Mouse (Mus musculus): Measurements from ENCODE around the gene Usp30. TPM values are rescaled to one million over a fixed set of nuclear protein-coding genes. Genes with fewer than 3 reads are reported as not detected.
A peak's percentile ranks its signal among the peaks of the same experiment; 100 is the strongest.

Gene Usp30
- 15.3 and 16.6 TPM in 2 replicates for polyA plus RNA-seq (2014; fragmentation: Nextera tagmentation; extraction: Ambion mirVana)

DNA sequence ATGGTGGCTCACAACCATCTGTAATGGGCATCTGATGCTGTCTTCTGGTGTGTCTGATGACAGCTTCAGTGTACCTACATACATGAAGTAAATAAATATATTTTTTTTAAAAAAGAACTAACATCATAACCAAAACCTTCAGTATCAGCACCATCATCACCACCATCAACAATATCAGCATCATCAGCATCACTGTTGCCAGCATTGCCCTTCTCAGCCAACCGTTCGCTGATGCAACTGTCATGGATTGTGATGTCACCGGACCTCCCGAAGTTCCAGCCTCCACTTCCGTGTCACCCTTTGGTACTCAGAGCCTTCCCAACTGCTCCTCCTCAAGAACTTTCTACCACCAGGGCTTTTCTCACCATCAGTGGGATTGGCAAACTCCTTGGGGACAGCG, at the start of gene Usp30:
Usp30 (plus strand) TSS at position 301 of the 400 bp plus-strand sequence.
- Histone ChIP-seq H3K9me3 (ENCODE audit: control insufficient read depth, low read length) (no peaks in the 10 kb centered on the region), H3K27ac (no peak within 1 kb of the TSS), H3K4me1 (replicated peaks; ENCODE audit: control insufficient read depth, insufficient read depth, low read length) (no peaks in the 10 kb centered on the region), H3K4me3 (replicated peaks; ENCODE audit: low read length) (no peak within 1 kb of the TSS), H3K4me2 (replicated peaks) (no peak within 1 kb of the TSS), H3K27me3 (ENCODE audit: control insufficient read depth, insufficient read depth, low read length) (no peaks in the 10 kb centered on the region), H3K9ac (no peak within 1 kb of the TSS), H3K36me3 (replicated peaks; ENCODE audit: control insufficient read depth, insufficient read depth) (peaks cover 19% of the 10 kb centered on the region)
- WGBS: 96% methylated on average over 6 of the region's 6 CpGs
- no peak for DNase-seq (ENCODE audit: low spot score)
- no peak for ATAC-seq (ENCODE audit: low FRiP score)

DNA sequence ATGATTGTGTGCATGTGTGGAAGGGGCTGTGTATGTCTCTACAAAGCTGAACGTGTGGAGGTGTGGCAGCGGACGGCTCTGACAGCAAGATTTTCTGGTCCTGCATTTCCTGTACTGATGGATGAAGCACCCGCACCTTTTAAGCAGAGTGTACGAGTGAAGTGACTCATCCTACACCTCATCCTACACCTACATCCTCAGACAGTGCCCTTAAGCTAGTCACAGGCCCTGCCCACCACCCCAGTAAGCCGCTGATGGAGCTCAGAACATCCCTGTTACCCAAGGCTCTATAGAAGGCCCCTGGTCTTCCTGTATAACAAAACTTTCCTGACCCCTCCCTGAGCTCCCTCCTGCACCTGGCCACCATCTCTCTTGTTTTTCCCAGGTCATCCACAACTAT, 40.9 kb upstream of the Usp30 start:
- no peak overlapping the region for H3K9ac ChIP-seq
- DNase-seq (ENCODE audit: low spot score) (no peak), ATAC-seq (ENCODE audit: low FRiP score) (peak; percentile 7; the same call in 1 of the 2 replicates)
- no peak overlapping the region for H3K27ac ChIP-seq
- H3K4me1 ChIP-seq (replicated peaks; ENCODE audit: control insufficient read depth, insufficient read depth, low read length): no peaks in the 10 kb centered on the region
- peaks cover 14% of the 10 kb centered on the region; the same call in 1 of the 2 replicates for H3K36me3 ChIP-seq (replicated peaks; ENCODE audit: control insufficient read depth, insufficient read depth)
- H3K9me3 ChIP-seq (ENCODE audit: control insufficient read depth, low read length): no peaks in the 10 kb centered on the region
- H3K27me3 ChIP-seq (ENCODE audit: control insufficient read depth, insufficient read depth, low read length): no peaks in the 10 kb centered on the region
- no peak overlapping the region for H3K4me3 ChIP-seq (replicated peaks; ENCODE audit: low read length)
- 69% methylated on average over 6 of the region's 6 CpGs for WGBS
- peak overlapping the region; percentile 25; the same call in 1 of the 2 replicates for H3K4me2 ChIP-seq (replicated peaks)

DNA sequence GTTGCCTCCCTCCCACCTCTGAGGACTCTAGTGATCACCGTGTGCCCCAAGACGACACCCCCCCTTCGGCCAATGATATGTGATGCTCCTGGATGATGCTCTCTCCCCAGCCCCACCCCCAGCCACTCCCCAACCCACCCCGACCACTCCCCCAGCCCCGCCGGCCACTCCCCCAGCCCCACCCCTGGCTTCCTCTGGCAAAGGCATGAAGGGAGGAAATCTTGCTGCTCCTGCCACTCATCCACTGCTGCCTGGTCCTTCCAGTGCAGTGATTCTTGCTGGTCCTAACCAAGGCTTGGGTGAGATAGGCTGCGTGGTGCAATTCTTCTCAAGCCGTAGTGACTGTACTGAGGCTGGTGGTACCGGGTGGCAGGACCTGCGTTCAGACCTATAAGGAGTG, 40.4 kb upstream of the Usp30 start:
- Histone ChIP-seq H3K27me3 (ENCODE audit: control insufficient read depth, insufficient read depth, low read length) (no peaks in the 10 kb centered on the region), H3K4me2 (replicated peaks) (peak overlapping the region; percentile 25; the same call in 1 of the 2 replicates), H3K27ac (no peak overlapping the region), H3K36me3 (replicated peaks; ENCODE audit: control insufficient read depth, insufficient read depth) (peaks cover 14% of the 10 kb centered on the region; the same call in 1 of the 2 replicates), H3K4me1 (replicated peaks; ENCODE audit: control insufficient read depth, insufficient read depth, low read length) (no peaks in the 10 kb centered on the region), H3K9me3 (ENCODE audit: control insufficient read depth, low read length) (no peaks in the 10 kb centered on the region), H3K9ac (no peak overlapping the region), H3K4me3 (replicated peaks; ENCODE audit: low read length) (no peak overlapping the region)
- 14% methylated on average over 10 of the region's 10 CpGs for WGBS
- ATAC-seq (ENCODE audit: low FRiP score) (peak; percentile 58), DNase-seq (ENCODE audit: low spot score) (no peak)

DNA sequence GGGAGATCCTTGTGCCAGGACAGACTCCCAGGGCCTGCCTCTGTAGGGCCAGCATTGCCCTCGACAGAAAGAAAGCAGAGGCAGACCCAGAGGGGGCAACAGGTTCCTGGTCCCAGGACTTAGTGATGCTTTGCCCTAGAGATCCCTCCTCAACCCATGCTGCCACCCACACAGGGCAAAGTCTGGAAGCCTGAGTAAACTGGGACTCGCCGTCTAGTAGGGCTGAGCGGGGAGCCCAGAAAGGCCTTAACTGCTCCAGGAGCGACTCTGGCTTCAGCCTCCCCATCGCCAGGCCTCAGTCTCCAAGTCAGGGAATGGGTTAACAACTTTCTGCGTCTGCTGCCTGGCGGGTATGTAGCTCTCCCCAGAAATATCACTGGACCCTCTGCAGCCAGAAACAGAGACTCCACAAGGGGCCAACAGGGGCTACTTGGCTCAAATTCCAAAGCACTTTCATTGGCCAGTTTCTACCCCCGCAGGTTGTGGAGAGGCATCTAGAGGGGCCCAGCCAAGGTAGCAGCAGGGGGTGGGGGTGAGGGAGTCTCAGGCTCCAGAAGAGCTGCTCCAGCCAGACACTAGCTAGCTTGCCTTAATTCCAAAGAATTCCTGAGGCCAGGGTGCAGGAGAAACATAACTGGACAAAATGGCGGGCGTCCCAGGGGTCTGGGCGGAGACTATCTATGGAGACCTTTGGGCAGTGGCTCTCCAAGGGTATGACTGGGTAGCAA, 37.9 kb upstream of the Usp30 start:
- Histone ChIP-seq H3K4me2 (replicated peaks) (no peak overlapping the region), H3K36me3 (replicated peaks; ENCODE audit: control insufficient read depth, insufficient read depth) (peaks cover 29% of the 10 kb centered on the region), H3K27ac (no peak overlapping the region), H3K4me3 (replicated peaks; ENCODE audit: low read length) (no peak overlapping the region), H3K27me3 (ENCODE audit: control insufficient read depth, insufficient read depth, low read length) (no peaks in the 10 kb centered on the region), H3K4me1 (replicated peaks; ENCODE audit: control insufficient read depth, insufficient read depth, low read length) (no peaks in the 10 kb centered on the region), H3K9ac (no peak overlapping the region), H3K9me3 (ENCODE audit: control insufficient read depth, low read length) (no peaks in the 10 kb centered on the region)
- DNase-seq (ENCODE audit: low spot score) (no peak), ATAC-seq (ENCODE audit: low FRiP score) (no peak)
- WGBS: 93% methylated on average over 12 of the region's 12 CpGs

DNA sequence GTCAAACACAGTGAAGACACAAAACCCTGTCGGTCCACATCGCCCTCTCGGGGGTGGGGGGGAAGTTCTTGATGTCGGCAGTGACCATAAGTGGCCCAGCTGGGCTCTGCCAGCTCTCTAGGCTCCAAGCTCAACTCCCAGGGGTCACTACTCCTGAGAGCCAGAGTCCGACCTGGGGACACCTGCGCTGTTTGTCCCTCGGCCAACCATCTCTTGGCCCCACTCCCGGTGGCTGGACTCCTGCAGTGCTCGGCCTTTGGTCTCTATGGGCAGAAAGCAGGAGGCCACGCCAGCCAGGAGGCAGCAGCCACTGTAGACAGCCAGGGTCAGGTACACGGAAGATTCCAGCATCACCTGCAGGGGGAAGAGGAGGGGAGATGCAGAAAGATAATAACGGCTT, 37.1 kb upstream of the Usp30 start:
- 85% methylated on average over 12 of the region's 12 CpGs for WGBS
- H3K27ac ChIP-seq: no peak overlapping the region

GRCm38 (mm10) chr5:114030652-114031051, 34.6 kb upstream of the Usp30 start:
- DNase-seq (ENCODE audit: low spot score) (no peak), ATAC-seq (ENCODE audit: low FRiP score) (no peak)
- Histone ChIP-seq H3K9me3 (ENCODE audit: control insufficient read depth, low read length) (no peaks in the 10 kb centered on the region), H3K27me3 (ENCODE audit: control insufficient read depth, insufficient read depth, low read length) (no peaks in the 10 kb centered on the region), H3K4me3 (replicated peaks; ENCODE audit: low read length) (no peak overlapping the region), H3K4me2 (replicated peaks) (no peak overlapping the region), H3K4me1 (replicated peaks; ENCODE audit: control insufficient read depth, insufficient read depth, low read length) (no peaks in the 10 kb centered on the region), H3K9ac (no peak overlapping the region), H3K36me3 (replicated peaks; ENCODE audit: control insufficient read depth, insufficient read depth) (peaks cover 58% of the 10 kb centered on the region), H3K27ac (no peak overlapping the region)
- 88% methylated on average over 12 of the region's 12 CpGs for WGBS

More for the DNA sequence above, 37.1 kb upstream of the Usp30 start:
- ATAC-seq (ENCODE audit: low FRiP score): no peak
- H3K9ac ChIP-seq: no peak overlapping the region
- H3K4me1 ChIP-seq (replicated peaks; ENCODE audit: control insufficient read depth, insufficient read depth, low read length): no peaks in the 10 kb centered on the region
- H3K36me3 ChIP-seq (replicated peaks; ENCODE audit: control insufficient read depth, insufficient read depth): peaks cover 36% of the 10 kb centered on the region
- no peak overlapping the region for H3K4me2 ChIP-seq (replicated peaks)
- no peak overlapping the region for H3K4me3 ChIP-seq (replicated peaks; ENCODE audit: low read length)
- no peaks in the 10 kb centered on the region for H3K9me3 ChIP-seq (ENCODE audit: control insufficient read depth, low read length)
- DNase-seq (ENCODE audit: low spot score): no peak
- no peaks in the 10 kb centered on the region for H3K27me3 ChIP-seq (ENCODE audit: control insufficient read depth, insufficient read depth, low read length)

- no peaks in the 10 kb centered on the region for H3K27me3 ChIP-seq (ENCODE audit: control insufficient read depth, insufficient read depth, low read length)
- WGBS: 85% methylated on average over 3 of the region's 3 CpGs
- peaks cover 61% of the 10 kb centered on the region for H3K36me3 ChIP-seq (replicated peaks; ENCODE audit: control insufficient read depth, insufficient read depth)
Observed at GRCm38 (mm10) chr5:114032161-114032763, 33.0 kb upstream of the Usp30 start.

GRCm38 (mm10) chr5:114034393-114034792, 30.9 kb upstream of the Usp30 start:
- ATAC-seq (ENCODE audit: low FRiP score) (no peak), DNase-seq (ENCODE audit: low spot score) (no peak)
- no peaks in the 10 kb centered on the region for H3K9me3 ChIP-seq (ENCODE audit: control insufficient read depth, low read length)
- no peak overlapping the region for H3K27ac ChIP-seq
- H3K4me2 ChIP-seq (replicated peaks): no peak overlapping the region
- no peak overlapping the region for H3K4me3 ChIP-seq (replicated peaks; ENCODE audit: low read length)
- no peaks in the 10 kb centered on the region for H3K4me1 ChIP-seq (replicated peaks; ENCODE audit: control insufficient read depth, insufficient read depth, low read length)
- no peaks in the 10 kb centered on the region for H3K27me3 ChIP-seq (ENCODE audit: control insufficient read depth, insufficient read depth, low read length)
- WGBS: 80% methylated on average over 7 of the region's 7 CpGs
- no peak overlapping the region for H3K9ac ChIP-seq
- peaks cover 69% of the 10 kb centered on the region for H3K36me3 ChIP-seq (replicated peaks; ENCODE audit: control insufficient read depth, insufficient read depth)

More at GRCm38 (mm10) chr5:114032161-114032763, 33.0 kb upstream of the Usp30 start:
- H3K4me1 ChIP-seq (replicated peaks; ENCODE audit: control insufficient read depth, insufficient read depth, low read length): no peaks in the 10 kb centered on the region
- no peak overlapping the region for H3K27ac ChIP-seq
- H3K9me3 ChIP-seq (ENCODE audit: control insufficient read depth, low read length): no peaks in the 10 kb centered on the region
- no peak overlapping the region for H3K9ac ChIP-seq
- no peak overlapping the region for H3K4me2 ChIP-seq (replicated peaks)
- no peak for ATAC-seq (ENCODE audit: low FRiP score)
- no peak for DNase-seq (ENCODE audit: low spot score)
- no peak overlapping the region for H3K4me3 ChIP-seq (replicated peaks; ENCODE audit: low read length)

DNA sequence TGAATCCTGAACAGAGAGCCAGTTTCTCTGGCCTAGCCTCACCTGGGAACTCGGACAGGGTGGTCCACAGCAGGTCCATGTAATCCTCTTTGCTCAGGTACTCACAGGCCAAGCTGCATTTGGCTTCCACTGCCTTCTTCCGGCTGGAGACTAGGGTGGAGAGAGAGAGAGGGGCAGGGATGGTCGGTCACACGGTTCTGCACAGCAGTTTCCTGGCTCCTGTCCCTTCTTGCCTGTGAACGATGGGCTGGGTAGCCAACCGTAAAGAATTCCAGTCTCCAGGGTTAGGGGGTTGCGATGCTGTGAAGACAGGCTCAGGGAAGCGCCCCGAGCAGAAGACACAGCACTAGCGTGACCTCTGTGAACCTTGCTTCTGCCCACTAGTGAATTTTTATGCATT, 30.1 kb upstream of the Usp30 start:
- Histone ChIP-seq H3K4me3 (replicated peaks; ENCODE audit: low read length) (no peak overlapping the region), H3K9ac (no peak overlapping the region), H3K27me3 (ENCODE audit: control insufficient read depth, insufficient read depth, low read length) (no peaks in the 10 kb centered on the region), H3K4me1 (replicated peaks; ENCODE audit: control insufficient read depth, insufficient read depth, low read length) (no peaks in the 10 kb centered on the region), H3K9me3 (ENCODE audit: control insufficient read depth, low read length) (no peaks in the 10 kb centered on the region), H3K4me2 (replicated peaks) (no peak overlapping the region), H3K36me3 (replicated peaks; ENCODE audit: control insufficient read depth, insufficient read depth) (peaks cover 69% of the 10 kb centered on the region), H3K27ac (no peak overlapping the region)
- DNase-seq (ENCODE audit: low spot score) (no peak), ATAC-seq (ENCODE audit: low FRiP score) (no peak)
- WGBS: 32% methylated on average over 10 of the region's 10 CpGs

All from hindbrain, embryonic 14.5 days (tissue).